Mouse (Mus musculus) hematopoietic stem cell, adult 5-6 weeks (primary cell): ENCODE results near the gene Dlg4. TPM values are rescaled to one million over a fixed set of nuclear protein-coding genes. Genes with fewer than 3 reads are reported as not detected.

Source experiments
- ATAC-seq, 2 experiments: fragments of 125-278 bp in 1 of 2; replicated peaks in 1 of 2; 2 replicates each; pipeline ENCODE4 v1.8.0; 2016 to 2017; ENCODE audit warnings: inconsistent platforms in 2 of 2, mild to moderate bottlenecking in 2 of 2, moderate number of reproducible peaks in 2 of 2, low read depth in 1 of 2, moderate TSS enrichment in 1 of 2; ENCODE audit not compliant: low FRiP score in 2 of 2, poor library complexity in 2 of 2, severe bottlenecking in 2 of 2, insufficient read depth in 1 of 2, low TSS enrichment in 1 of 2
- total RNA-seq: library from RNA; stranded (forward); fragments of 172-1452, 232-1000 nt; gene quantifications from 2 replicates; pipeline ENCODE4 v1.2.3, GENCODE M21; 2017

Gene Dlg4
- total RNA-seq, 1 experiment from 2014 or later, result 9.3 TPM

GRCm38 (mm10) chr11:70063053-70063452 is 46.3 kb downstream of the Dlg4 start:
- no peak for ATAC-seq

DNA sequence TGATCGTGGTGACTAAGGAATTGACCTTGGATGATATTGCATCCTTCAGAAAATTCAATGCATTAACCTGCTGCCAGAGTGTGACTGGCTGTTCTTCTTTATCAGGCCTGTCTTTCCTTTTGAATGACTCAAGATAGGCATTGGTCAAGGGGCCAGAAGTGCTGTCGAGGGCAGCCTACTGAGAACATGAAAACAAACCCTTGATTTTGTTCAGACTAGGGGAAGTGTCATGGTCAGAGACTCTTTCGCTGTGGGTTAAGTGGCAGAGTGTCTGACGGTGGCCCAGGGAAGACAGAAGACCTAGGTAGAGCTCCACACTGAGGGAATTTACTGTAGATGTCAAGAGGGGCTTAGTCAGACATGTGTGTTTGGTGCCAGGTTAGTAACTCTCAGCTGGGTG is 50.0 kb downstream of the Dlg4 start:
- ATAC-seq, result no peak

DNA sequence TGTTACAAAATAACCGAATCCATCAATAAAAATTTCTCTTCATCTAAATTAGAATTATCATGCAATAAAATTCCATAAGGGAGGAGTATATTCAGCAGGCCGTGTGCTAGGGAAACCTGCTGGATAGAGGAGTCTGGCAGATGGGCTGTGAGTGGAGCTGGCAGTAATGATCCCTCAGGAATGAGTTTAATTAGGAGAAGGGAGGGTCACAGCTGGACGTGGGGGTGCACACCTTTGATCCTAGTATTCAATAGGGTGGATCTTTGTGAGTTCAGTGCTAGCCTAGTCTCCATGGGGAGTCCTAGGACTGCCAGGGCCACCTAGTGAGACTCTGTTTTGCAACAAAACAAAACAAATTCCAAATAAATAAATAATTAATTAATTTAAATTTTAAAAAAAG is 51.5 kb downstream of the Dlg4 start:
- no peak for ATAC-seq

- no peak for ATAC-seq
Measured at GRCm38 (mm10) chr11:70070057-70070456, 53.3 kb downstream of the Dlg4 start.

GRCm38 (mm10) chr11:70070603-70071002 is 53.9 kb downstream of the Dlg4 start:
- ATAC-seq, result peak in 1 of 2 experiments; percentile 30; a peak in 1 of 4 replicates

DNA sequence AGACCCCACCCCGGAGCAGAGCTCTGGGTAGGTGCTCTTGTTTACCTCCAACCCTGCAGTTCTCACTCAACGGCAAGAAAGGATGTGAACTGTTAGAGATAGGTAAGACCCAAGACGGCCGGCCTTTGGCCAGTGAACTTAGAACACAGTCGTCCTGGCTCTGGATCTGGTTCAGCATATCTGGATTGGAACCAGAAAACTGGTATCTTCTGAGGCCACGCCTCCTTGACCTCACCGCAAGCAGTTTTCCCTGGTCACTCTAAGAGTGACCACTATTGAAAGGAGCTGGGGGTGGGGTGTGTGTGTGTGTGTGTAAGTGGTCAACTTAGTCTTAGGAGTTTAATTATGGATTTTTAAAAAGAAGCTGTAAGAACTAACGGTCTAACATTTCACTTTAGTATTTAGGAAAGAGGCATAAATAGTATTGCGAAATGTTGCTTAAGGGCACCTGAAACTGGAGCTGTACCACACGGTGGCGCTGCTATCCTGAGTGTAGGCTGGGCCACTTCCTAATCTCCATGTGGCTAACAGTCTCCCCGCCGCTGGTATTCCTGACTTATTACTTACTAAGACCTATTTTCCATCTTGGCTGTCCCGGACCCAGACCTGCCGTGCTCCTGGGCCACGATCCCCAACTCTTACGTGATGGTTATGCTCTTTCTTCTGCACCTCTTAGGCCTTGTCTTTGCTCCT is 57.8 kb downstream of the Dlg4 start:
- ATAC-seq, result peak; percentile 63 to 73

- ATAC-seq, result no peak
Measured at GRCm38 (mm10) chr11:70075581-70075980, 58.8 kb downstream of the Dlg4 start.

GRCm38 (mm10) chr11:70077441-70077840 is 60.7 kb downstream of the Dlg4 start:
- ATAC-seq, result no peak

DNA sequence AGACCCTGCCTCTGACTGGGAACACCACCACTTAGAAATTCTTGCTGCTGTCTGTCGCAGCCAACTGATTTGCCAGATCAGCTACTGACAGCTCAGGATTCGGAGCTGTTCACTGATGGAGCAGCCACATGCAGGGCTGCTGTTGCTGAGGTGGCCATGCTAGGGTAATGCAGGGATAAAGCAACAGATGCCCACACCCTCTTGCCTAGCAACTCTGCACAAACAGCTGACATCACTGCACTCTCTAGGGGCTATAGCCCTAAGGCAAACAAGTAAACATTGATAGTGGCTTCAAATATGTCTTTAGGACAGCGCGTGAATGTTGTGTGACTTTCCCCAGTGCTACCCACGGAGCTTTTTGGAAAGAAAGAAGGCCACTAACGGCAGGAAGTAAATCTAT is 62.4 kb downstream of the Dlg4 start:
- ATAC-seq, result no peak

- peak; percentile 76 to 84 for ATAC-seq
Measured at GRCm38 (mm10) chr11:70079928-70080327, 63.2 kb downstream of the Dlg4 start.

GRCm38 (mm10) chr11:70080803-70081590 is 64.3 kb downstream of the Dlg4 start:
- ATAC-seq, result peak; percentile 39 to 55; a peak in 2 of 4 replicates

- ATAC-seq, result peak in 1 of 2 experiments; percentile 23; a peak in 1 of 4 replicates
Measured at GRCm38 (mm10) chr11:70084563-70084962, 67.8 kb downstream of the Dlg4 start.

DNA sequence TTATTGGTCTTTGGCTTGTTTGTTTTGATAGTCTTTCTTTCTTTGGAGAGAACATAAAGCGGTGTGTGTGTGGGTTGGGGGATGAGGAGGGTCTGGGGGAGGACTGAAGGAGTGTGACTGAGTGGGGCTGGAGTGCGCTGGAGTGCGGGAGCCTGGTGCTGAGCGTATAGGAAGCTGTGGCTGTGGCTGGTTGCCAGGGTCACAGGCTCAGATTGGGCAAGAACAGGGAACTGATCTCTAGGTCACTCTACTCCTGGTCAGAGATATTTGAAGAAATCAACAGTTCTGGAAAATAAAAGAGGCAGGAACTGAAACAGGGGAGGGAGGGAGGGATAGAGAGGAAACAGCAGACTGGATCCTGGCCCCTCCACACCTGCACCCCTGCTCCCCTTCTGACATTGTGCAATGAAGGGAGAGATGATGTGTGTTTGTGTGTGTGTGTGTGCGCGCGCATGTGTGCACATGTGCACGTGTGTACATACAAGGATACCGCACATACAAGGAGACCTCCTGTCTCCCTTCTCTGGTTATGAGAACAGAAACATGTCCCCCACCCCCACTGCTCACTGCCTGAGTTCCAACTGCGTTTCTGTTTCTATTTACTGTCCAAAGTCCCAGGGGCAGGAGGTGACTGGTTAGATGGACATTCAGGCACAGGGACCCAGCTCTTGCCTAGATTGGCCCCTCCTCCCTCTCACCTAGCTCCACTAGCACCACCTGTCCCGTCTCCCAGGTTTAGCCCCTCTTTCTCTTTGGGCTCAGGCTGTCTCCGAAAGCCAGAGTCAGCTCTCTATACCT is 75.4 kb downstream of the Dlg4 start, which contains the start of gene Asgr2:
Asgr2 (plus strand) TSS at position 659 of the 798 bp plus-strand sequence.
- peak; percentile 81 for ATAC-seq

Other genes starting within 250 kb of the Dlg4 start
- gene Chrnb1, start 221.0 kb upstream of the Dlg4 start, total RNA-seq, result 11.4 and 21.2 TPM in 2 replicates
- gene Fgf11, start 215.1 kb upstream of the Dlg4 start, total RNA-seq, result 3.9 and 5.4 TPM in 2 replicates
- 0.30 and 1.0 TPM in 2 replicates for gene Tmem102, start 211.3 kb upstream of the Dlg4 start, total RNA-seq
- gene Gm39566, start 201.6 kb upstream of the Dlg4 start, total RNA-seq, result not detected in 2 replicates
- gene Spem2, start 198.5 kb upstream of the Dlg4 start, total RNA-seq, result not detected in 2 replicates
- gene Spem1, start 194.8 kb upstream of the Dlg4 start, total RNA-seq, result not detected in 2 replicates
- gene Nlgn2, start 179.2 kb upstream of the Dlg4 start, total RNA-seq, result 8.7 and 17.8 TPM in 2 replicates
- gene Tmem256, start 178.4 kb upstream of the Dlg4 start, total RNA-seq, result 130 and 149 TPM in 2 replicates
- gene Plscr3, start 170.6 kb upstream of the Dlg4 start, total RNA-seq, result 27.2 and 33.3 TPM in 2 replicates
- 0.50 and 4.4 TPM in 2 replicates for gene Tnk1, start 158.2 kb upstream of the Dlg4 start, total RNA-seq
- gene Tmem95, start 138.9 kb upstream of the Dlg4 start, total RNA-seq, result not detected in 2 replicates
- 1.3 and 2.7 TPM in 2 replicates for gene Kctd11, start 135.5 kb upstream of the Dlg4 start, total RNA-seq
- 136 and 171 TPM in 2 replicates for gene Acap1, start 121.4 kb upstream of the Dlg4 start, total RNA-seq
- 12.1 and 33.3 TPM in 2 replicates for gene 2810408A11Rik, start 116.0 kb upstream of the Dlg4 start, total RNA-seq
- gene Neurl4, start 115.9 kb upstream of the Dlg4 start, total RNA-seq, result 23.3 and 34.1 TPM in 2 replicates
- gene Gps2, start 103.1 kb upstream of the Dlg4 start, total RNA-seq, result 37.0 and 64.9 TPM in 2 replicates
- 553 and 938 TPM in 2 replicates for gene Eif5a, start 95.0 kb upstream of the Dlg4 start, total RNA-seq
- 0.60 TPM in 1 of 2 replicates, not detected in the other for gene Ybx2, start 81.1 kb upstream of the Dlg4 start, total RNA-seq
- not detected in 2 replicates for gene Slc2a4, start 68.8 kb upstream of the Dlg4 start, total RNA-seq
- gene Cldn7, start 52.2 kb upstream of the Dlg4 start, total RNA-seq, result 0.31 and 6.3 TPM in 2 replicates
- gene Ctdnep1, start 35.8 kb upstream of the Dlg4 start, total RNA-seq, result 17.3 and 21.4 TPM in 2 replicates
- 48.6 and 59.9 TPM in 2 replicates for gene Elp5, start 34.4 kb upstream of the Dlg4 start, total RNA-seq
- 211 and 252 TPM in 2 replicates for gene Gabarap, start 25.8 kb upstream of the Dlg4 start, total RNA-seq
- 44.2 and 45.3 TPM in 2 replicates for gene Phf23, start 21.2 kb upstream of the Dlg4 start, total RNA-seq
- 22.6 and 35.9 TPM in 2 replicates for gene Dvl2, start 16.3 kb upstream of the Dlg4 start, total RNA-seq
- 42.8 and 51.7 TPM in 2 replicates for gene Acadvl, start 1.5 kb upstream of the Dlg4 start, total RNA-seq
- gene Asgr1, start 37.1 kb downstream of the Dlg4 start, total RNA-seq, result 1.1 TPM in 1 of 2 replicates, not detected in the other
- gene Asgr2, start 75.7 kb downstream of the Dlg4 start, total RNA-seq, result 0.45 TPM in 1 of 2 replicates, not detected in the other
- 1.2 and 5.9 TPM in 2 replicates for gene Mgl2, start 113.4 kb downstream of the Dlg4 start, total RNA-seq
- 9.9 and 14.6 TPM in 2 replicates for gene Clec10a, start 139.3 kb downstream of the Dlg4 start, total RNA-seq
- 5.9 and 10.0 TPM in 2 replicates for gene Slc16a11, start 195.8 kb downstream of the Dlg4 start, total RNA-seq
- gene Slc16a13, start 204.1 kb downstream of the Dlg4 start, total RNA-seq, result 13.4 and 15.6 TPM in 2 replicates
- 0.69 and 1.4 TPM in 2 replicates for gene Bcl6b, start 212.9 kb downstream of the Dlg4 start, total RNA-seq
- gene 0610010K14Rik, start 221.0 kb downstream of the Dlg4 start, total RNA-seq, result 19.7 and 35.1 TPM in 2 replicates
- 3.7 TPM in 1 of 2 replicates, not detected in the other for gene Gm21988, start 222.9 kb downstream of the Dlg4 start, total RNA-seq
- 19.7 and 22.5 TPM in 2 replicates for gene Rnasek, start 222.9 kb downstream of the Dlg4 start, total RNA-seq
- 0.25 and 0.30 TPM in 2 replicates for gene Alox12, start 238.4 kb downstream of the Dlg4 start, total RNA-seq